Mouse (Mus musculus) olfactory bulb, adult 2 months (tissue): ENCODE results near the gene Sit1.

Experiments
- CTCF ChIP-seq: fragments of 200-500 bp; IDR thresholded peaks from 2 replicates; pipeline ENCODE4 v1.5.1; 2012; ENCODE audit warnings: low read depth, mild to moderate bottlenecking, low read length, moderate library complexity; ENCODE audit not compliant: insufficient read depth
- POLR2A ChIP-seq: fragments of 200-500 bp; IDR thresholded peaks from 2 replicates; pipeline ENCODE4 v1.6.1; 2012; ENCODE audit warnings: mild to moderate bottlenecking, low read depth, low read length, moderate library complexity; ENCODE audit not compliant: insufficient read depth

DNA sequence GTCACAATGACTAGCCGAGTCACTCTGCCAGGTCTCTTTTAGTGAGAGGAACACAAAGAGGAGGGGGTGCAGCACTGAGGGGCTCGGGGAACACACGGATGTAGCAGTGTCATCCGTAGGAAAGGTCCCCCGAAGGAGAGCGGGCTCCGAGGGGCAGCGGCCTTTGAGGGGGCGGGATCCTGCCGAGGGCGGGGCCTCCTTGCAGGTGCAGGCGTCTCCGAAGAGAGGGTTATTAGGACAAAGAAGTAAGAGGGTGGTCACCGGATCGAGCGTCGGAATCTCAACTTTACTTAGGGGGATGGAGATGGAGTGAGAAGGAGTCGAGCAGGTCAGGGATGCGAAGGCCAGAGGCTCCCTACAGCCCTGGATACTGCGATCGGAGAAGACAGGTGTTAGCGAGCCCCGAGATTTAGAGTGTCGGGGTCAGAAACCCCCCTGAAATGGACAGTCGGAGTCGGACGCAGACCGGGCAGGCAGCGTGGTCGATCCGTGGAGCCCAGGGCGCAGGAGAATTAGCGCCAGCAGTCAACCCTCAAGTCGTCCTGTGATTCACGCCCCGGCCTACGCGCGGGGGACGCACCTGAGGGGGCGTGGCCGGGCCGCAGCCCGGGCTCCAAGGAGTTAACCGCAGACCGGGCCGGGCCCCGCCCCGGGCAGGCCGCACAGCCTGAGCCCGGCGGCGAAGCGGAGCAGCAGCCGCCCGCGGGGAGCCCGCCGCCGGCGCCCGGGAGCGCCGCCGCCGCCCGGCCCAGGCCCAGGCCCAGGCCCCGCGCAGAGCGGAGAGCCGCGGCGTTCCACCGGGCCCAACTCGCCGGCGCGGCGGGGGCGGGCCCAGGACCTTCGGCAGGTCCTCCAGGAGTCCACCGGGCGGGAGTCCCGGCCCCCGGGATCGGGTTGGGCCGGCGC lies 40.8 kb downstream of the Sit1 start:
- TF ChIP-seq POLR2A (no peak; the same call in 1 of the 2 replicates), CTCF (no peak)
